Mouse (Mus musculus) forelimb bud, embryonic 11.5 days (tissue): ENCODE data around the gene Ciao2b.
A peak's percentile ranks its signal among the peaks of the same experiment; 100 is the strongest.

ENCODE experiments used
- DNase-seq: peaks from one replicate; pipeline ENCODE4 v3.0.0-alpha.2; 2012; ENCODE audit warnings: low read depth, low spot score

The Ciao2b gene

GRCm38 (mm10) chr8:104620765-104621164 is 21.0 kb downstream of the Ciao2b start:
- no peak for DNase-seq

GRCm38 (mm10) chr8:104613119-104613518 is 28.6 kb downstream of the Ciao2b start:
- DNase-seq: no peak

GRCm38 (mm10) chr8:104611613-104612012 is 30.2 kb downstream of the Ciao2b start:
- DNase-seq: no peak

DNA sequence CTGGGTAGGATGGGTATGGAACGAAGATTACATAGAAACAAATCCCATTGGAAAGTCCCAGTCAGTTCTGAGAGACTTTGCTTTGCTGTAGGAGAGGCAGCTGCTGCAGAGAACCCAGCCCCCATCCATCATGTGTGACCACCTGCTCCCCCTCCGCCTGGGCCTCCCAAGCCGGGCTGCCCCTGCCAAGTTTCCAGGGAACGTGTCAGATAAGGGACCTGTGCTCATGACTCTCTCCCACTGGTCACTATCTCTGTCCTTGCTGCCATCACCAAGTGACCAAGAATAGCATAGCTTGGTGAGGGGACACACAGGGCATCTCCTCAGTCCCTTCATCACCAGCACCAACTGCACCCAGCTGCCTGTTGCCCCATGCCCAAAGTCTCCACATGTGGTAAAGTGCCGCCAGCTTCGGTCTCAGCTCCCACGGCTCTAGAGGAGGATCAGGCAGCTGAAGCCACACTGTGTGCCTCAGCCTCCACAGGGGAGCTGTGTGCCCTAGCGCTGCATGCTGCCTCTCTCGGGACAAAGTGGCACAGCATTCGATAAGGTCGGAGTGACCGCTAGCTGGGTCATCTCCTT is 31.5 kb downstream of the Ciao2b start:
- no peak for DNase-seq

DNA sequence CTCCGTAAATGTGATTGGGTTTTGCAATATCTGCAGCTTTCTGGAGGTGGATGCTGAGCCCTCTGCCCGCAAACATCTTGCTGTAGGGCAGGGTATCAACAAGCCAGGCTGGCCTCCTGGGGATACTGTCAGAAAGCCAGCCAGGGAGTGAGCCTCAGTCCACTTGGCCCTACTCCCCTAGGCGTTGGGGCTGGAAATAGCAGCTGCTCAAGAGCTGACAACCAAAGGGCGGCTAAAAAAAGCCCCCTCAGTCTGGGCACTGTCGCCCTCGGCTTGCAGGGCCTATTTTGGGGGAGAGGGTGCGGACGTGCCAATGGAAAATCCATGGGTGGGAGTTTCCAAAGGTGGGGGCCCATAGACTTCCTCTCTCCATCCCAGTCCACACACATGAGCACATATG is 32.5 kb downstream of the Ciao2b start:
- DNase-seq: no peak

GRCm38 (mm10) chr8:104607944-104608343 is 33.8 kb downstream of the Ciao2b start:
- no peak for DNase-seq

DNA sequence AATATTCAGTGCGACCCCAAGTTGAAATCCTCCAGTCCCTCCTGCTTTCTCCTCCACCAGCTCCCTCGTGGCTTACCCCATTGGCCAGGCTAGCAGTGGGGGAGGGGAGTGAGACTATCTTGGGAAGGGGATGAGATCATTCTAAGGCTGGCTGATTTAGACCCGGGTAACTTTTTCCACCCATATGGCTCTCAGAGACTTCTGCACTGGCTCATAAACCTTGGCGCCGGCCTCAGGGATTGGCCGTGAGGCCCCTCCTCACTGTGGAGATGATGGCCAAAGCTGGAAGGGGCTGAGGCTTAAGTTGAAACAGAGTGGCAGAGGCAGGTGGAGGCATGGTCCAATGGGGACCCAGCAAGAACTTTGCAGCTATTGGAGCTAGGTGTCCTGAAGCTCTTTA is 35.4 kb downstream of the Ciao2b start:
- no peak for DNase-seq

DNA sequence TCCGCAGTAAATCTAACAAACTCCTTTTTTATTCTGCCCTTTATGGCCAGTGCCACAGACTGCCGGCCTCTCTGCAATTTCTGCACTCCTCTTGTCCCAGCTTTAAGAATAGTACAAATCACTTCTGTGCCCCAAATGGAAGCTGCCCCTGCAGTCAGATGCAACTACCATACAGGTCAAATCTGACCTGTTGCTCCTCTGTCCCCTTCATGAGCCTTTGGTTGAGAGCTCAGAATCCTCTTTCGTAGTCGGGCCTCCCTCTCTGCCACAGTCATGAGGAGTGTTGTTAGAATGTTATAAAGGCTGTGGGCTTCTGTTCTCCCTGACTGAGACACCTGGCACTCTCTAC is 38.5 kb downstream of the Ciao2b start:
- DNase-seq: no peak

DNA sequence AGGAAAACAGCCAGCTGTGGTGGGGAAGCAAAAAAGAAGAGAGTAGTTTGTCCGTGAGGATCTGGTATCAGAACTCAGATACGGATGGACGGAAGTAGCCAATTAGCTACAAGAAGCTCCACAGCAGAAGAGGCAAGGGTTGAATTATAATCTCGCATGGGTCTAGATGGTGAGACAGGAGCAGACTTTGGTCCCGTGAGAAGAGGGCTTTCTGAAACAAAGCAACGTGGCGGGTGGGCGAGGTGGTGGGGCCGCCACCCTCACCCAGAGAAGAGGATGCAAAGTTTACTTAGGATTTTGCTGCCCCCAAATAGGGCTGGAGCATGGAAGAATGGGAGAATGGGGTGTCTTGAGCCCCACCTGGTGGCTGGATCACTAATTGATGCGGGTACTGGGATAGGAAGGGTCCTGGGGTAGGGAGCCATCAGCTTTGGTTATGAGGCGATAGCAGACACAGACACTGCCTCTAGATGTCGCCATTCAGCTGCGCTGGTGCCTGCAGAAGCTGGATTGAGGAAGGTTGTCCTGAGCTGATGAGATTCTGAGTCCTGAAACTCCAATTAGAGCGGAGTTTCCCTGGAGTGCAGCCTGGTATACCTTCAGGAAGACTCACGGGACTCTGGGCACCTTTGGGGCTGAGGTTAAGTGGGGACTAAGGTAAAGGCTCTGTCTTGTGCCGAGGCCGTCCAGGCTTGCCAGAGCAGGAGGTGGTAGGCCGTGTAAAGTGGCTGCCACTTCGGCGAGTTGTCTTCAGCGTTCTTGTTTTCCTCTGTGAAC is 39.1 kb downstream of the Ciao2b start:
- peak; percentile 94 for DNase-seq

DNA sequence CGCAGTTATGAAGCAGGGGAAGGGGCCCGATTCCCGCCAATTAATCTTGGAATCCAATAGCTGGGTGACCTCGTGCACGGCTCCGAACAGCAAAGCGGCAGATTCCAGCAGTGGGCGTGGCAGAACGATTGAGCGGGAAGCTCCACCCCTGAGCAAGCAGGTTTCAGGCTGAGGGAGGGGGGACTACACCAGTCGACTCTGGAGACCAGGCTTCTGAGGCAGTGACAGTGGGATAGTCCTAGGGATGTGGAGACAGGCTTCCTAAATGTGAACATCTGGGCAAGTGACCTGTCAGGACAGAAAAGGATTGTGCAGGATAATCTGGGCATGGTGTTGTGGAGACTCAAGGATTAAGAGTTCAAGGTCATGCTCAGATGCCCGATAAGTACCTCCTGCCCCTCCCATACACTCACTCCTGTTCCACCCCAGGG is 39.8 kb downstream of the Ciao2b start:
- DNase-seq: peak; percentile 19

GRCm38 (mm10) chr8:104601386-104601785 is 40.4 kb downstream of the Ciao2b start:
- DNase-seq: no peak

- DNase-seq: no peak
Observed at GRCm38 (mm10) chr8:104598496-104598895, 43.3 kb downstream of the Ciao2b start.

GRCm38 (mm10) chr8:104597656-104598055 is 44.1 kb downstream of the Ciao2b start:
- DNase-seq: no peak

GRCm38 (mm10) chr8:104595773-104596536 is 45.8 kb downstream of the Ciao2b start:
- DNase-seq: no peak

DNA sequence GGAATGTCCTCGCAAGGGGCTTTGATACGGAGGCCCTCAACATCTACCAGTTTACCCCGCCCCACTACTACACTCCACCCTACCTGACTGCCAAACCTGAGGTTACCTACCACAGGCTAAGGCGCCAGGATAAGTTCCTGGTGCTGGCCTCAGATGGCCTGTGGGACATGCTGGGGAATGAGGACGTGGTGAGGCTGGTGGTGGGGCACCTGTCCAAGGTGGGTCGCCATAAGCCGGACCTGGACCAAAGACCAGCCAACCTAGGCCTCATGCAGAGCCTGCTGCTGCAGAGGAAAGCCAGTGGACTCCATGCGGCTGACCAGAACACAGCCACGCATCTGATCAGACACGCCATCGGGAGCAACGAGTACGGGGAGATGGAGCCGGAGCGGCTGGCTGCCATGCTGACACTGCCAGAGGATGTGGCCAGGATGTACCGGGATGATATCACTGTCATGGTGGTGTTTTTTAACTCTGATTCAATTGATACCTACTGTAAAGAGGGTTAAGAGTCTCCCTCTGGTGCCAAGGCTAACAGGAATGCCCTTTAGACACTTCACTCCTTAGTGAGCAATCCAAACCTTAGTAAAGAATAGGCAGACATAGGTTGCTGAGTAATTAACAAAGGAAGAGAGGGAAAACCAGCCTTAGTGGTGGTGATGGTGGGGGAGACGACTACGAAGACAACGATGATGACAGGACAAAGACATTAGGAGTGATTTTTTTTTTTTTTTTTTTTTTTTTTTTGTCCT is 47.0 kb downstream of the Ciao2b start:
- no peak for DNase-seq

- DNase-seq: no peak
Observed at GRCm38 (mm10) chr8:104593536-104594325, 48.0 kb downstream of the Ciao2b start.

DNA sequence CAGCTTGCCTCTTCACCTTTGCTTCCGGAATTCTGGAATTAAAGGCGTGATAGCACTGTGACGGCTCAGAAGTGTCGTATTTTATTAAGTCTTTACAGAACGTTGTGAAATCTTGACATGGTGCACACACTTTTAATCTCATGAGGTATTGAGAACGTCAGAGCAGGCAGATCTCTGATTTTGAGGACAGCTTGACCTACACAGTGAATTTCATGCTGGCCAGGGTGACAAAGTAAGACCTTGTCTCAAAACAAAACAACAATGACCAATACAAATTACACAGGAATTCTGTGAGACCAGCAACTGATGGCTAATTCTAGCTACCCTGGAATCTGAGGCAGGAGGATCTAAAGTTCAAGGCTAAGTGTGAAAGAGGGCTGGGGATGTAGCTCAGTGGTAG is 49.2 kb downstream of the Ciao2b start:
- DNase-seq: no peak

DNA sequence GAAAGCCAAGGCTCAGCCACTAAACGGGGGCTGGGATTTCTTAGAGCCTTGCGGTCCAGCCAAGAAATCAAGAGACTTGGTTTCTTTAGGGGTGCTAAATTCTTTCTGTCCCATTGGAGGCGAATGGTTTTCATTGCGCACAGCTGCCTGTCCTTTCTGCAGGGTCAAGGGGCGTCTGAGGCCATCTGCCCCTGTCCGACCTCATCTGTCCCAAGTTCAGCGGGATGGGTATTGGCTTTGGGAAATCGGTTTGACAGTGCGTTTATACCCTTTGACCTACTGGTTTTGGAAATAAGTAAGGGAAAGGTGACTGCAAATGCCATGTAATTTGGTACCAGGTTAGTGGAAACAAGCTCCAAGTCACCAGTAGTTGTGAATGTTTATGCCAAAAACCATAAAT is 49.9 kb downstream of the Ciao2b start:
- DNase-seq: no peak

DNA sequence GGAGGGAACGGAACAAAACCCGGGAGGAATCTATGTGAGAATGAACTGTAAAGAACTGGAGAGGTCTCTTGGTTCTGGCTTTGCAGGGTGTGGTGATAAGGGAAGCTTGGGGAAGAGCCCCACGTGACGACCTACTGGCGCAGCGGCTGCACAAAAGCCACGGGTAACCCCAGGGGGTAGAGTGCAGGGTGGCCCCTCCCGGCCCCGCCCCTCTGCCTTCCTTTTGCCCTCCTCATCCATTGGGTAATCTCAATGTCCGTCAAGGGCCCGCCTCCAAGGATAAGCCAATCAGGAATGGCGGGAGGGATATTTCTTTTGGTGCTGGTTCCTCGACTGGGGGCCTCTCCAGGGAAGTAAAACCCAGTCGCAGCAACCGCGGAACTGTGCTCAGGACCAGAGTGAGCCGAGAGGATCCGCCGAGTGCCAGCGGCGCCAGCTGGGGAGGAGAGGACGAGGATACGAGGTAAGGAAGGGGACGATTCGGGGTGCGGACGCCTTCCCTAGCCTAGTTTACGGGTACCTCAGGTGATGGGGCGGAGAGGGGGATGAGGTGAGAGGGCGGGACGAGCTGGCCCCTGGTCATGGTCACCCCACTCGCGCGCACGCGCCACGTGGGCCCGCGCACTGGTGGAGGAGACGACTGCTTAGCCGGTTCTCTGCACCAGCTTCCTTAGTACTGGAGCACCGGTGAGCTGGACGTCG is 50.5 kb downstream of the Ciao2b start, which contains the start of gene Pdp2:
Gene Pdp2 (plus strand): TSS at position 319 of the 702 bp plus-strand sequence.
- DNase-seq: peak; percentile 92

DNA sequence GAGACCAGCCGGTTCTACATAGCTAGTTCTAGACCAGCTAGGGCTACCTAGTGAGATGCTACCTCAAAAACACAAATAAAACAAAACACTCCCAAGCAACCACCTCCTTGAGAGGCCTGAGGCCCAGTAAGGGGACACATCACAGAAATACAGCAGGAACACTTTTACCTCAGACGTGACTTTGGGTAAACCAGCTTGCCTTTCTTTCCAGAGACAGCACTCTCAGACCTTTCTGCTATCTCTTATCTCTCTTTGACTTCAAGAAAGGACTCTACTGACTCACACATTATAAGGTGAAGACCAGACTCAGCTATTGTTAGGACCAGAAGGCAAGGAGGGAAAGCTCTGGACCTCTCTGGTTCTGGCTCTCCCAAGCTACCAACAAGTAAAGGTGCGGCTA is 51.5 kb downstream of the Ciao2b start:
- DNase-seq: no peak
